Mouse (Mus musculus) embryonic facial prominence, embryonic 13.5 days (tissue): ENCODE data around the gene Lyrm7. TPM values are rescaled to one million over a fixed set of nuclear protein-coding genes. Genes with fewer than 3 reads are reported as not detected.

Source experiments
- ATAC-seq: fragments of 200-750 bp; cut with Nextera tagmentation; 2 replicates; pipeline ENCODE4 v1.8.0; 2017; ENCODE audit warnings: low read depth; ENCODE audit not compliant: insufficient number of reproducible peaks, insufficient read depth, low FRiP score, low TSS enrichment
- H3K27ac ChIP-seq: fragments of 300-500 bp; sonication (generic); 2 replicates; pipeline ENCODE4 v1.5.1; 2015; ENCODE audit warnings: moderate library complexity, mild to moderate bottlenecking, inconsistent platforms
- H3K27me3 ChIP-seq: fragments of 300-500 bp; sonication (generic); 2 replicates; pipeline ENCODE4 v1.6.1; 2015; ENCODE audit warnings: mild to moderate bottlenecking, inconsistent platforms
- H3K36me3 ChIP-seq: fragments of 300-500 bp; sonication (generic); 2 replicates; pipeline ENCODE4 v1.6.1; 2015; ENCODE audit warnings: mild to moderate bottlenecking, inconsistent platforms
- H3K4me1 ChIP-seq: fragments of 300-500 bp; sonication (generic); 2 replicates; pipeline ENCODE4 v1.6.1; 2015; ENCODE audit warnings: inconsistent platforms
- H3K4me2 ChIP-seq: fragments of 300-500 bp; sonication (generic); 2 replicates; pipeline ENCODE4 v1.6.1; 2015; ENCODE audit warnings: moderate library complexity, mild to moderate bottlenecking, inconsistent platforms
- H3K4me3 ChIP-seq: fragments of 300-500 bp; sonication (generic); 2 replicates; pipeline ENCODE4 v1.5.1; 2015; ENCODE audit warnings: mild to moderate bottlenecking, inconsistent platforms
- H3K9ac ChIP-seq: fragments of 300-500 bp; sonication (generic); 2 replicates; pipeline ENCODE4 v1.6.1; 2015; ENCODE audit warnings: mild to moderate bottlenecking, inconsistent platforms
- H3K9me3 ChIP-seq: fragments of 300-500 bp; sonication (generic); 2 replicates; pipeline ENCODE4 v1.6.1; 2016; ENCODE audit warnings: inconsistent platforms
- WGBS: fragments of 180-500 bp; shearing (Covaris S2); methylation state at CpG from one replicate; pipeline ENCODE4 v1.1.7; 2015; ENCODE audit warnings: mixed read lengths; 5-methylcytosine and 5-hydroxymethylcytosine counted together
- polyA plus RNA-seq: library from polyadenylated mRNA; unstranded; fragments of >200 nt; fragmentation: Nextera tagmentation; extraction: Ambion mirVana; gene quantifications from 2 replicates; pipeline ENCODE4 v1.2.1, GENCODE M21; 2015

The Lyrm7 gene
- polyA plus RNA-seq, 1 experiment from 2014 or later, result 10.3 TPM

DNA sequence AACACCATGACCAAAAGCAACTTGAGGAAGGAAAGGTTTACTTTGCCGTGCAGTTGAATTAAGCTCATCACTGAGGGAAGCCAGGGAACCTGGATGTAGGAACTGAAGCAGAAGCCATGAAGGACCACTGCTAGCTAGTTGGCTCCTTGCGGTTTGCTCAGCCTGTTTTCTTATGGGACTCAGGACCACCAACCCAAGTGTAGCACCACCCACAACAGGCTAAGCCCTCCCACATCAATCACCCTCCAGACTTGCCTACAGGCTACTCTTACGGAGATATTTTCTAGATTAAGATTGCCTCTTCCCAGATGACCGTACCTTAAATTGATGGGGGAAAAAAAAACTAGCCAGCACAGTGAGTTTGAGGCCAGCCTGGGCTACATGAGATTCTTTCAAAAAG lies 48.4 kb downstream of the Lyrm7 start:
- no peaks in the 10 kb centered on the region for H3K27me3 ChIP-seq
- no peaks in the 10 kb centered on the region for H3K4me1 ChIP-seq
- no peak for ATAC-seq
- no peak overlapping the region for H3K9ac ChIP-seq
- H3K4me2 ChIP-seq, result no peak overlapping the region
- no peaks in the 10 kb centered on the region for H3K36me3 ChIP-seq
- H3K4me3 ChIP-seq, result no peak overlapping the region
- 63% methylated on average over 4 of the region's 4 CpGs for WGBS
- H3K9me3 ChIP-seq, result no peaks in the 10 kb centered on the region
- no peak overlapping the region for H3K27ac ChIP-seq

DNA sequence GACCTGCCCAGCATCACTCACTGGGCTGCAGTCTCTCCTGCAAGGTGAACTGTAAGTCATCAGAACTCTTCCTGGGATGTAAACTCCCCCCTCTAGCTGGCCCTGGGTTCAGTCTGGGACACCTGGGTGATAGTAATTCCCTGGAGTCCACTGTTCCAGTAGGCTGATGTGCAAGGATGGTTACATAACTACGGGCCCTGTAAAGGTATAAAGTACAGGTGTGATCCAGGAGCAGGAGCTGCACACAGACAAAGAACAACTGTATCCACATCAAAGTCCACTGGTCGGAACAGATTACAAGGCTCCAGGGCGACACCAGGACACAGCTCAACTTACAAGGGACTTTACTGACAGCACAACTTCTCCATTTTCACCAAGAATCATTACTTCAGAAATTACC lies 49.7 kb downstream of the Lyrm7 start:
- Histone ChIP-seq H3K9me3 (no peaks in the 10 kb centered on the region), H3K4me1 (no peaks in the 10 kb centered on the region), H3K27ac (no peak overlapping the region), H3K36me3 (no peaks in the 10 kb centered on the region), H3K9ac (no peak overlapping the region), H3K4me2 (no peak overlapping the region), H3K27me3 (no peaks in the 10 kb centered on the region), H3K4me3 (no peak overlapping the region)
- ATAC-seq, result no peak
- 45% methylated on average over 3 of the region's 3 CpGs for WGBS

DNA sequence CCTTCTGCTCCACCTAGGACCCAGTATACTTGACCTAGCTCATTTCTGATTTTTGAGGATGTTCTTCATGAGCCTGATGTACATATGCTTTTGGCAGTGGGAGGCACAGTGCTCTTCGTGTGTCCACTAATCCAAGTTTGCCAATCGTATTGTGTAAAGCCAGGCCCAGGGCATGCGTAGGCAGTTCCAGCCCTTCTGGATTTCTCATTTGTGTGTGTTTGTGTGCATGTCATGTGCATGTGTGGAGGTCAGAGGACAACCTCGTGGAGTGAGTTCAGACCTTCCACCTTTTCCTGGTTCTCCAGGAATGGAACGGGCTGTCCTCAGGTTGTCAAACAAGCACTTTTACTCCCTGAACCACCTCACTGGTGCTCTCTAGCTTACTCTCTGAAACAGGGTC lies 51.1 kb downstream of the Lyrm7 start:
- H3K4me1 ChIP-seq, result no peaks in the 10 kb centered on the region
- no peaks in the 10 kb centered on the region for H3K27me3 ChIP-seq
- no peak for ATAC-seq
- H3K36me3 ChIP-seq, result no peaks in the 10 kb centered on the region
- no peaks in the 10 kb centered on the region for H3K9me3 ChIP-seq
- H3K9ac ChIP-seq, result no peak overlapping the region
- H3K4me3 ChIP-seq, result no peak overlapping the region
- H3K27ac ChIP-seq, result no peak overlapping the region
- no peak overlapping the region for H3K4me2 ChIP-seq
- 87% methylated on average over 5 of the region's 5 CpGs for WGBS

DNA sequence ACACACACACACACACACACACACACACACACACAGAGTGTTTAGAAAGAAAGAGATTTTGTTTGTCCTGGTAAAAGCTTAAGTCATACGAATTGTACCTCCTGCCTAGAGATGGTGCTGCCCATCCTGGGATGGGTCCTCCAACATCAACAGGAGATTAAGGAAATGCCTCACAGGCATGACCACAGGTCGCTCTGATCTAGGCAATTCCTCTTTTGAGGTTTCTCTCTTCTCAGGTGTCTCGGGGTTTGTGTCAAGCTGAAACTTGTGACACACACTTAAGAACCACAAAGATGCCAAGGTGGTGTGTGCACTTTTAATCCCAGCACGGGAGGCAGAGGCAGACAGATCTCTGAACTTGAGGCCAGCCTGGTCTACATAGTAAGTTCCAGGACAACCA lies 52.5 kb downstream of the Lyrm7 start:
- no peak overlapping the region for H3K4me3 ChIP-seq

DNA sequence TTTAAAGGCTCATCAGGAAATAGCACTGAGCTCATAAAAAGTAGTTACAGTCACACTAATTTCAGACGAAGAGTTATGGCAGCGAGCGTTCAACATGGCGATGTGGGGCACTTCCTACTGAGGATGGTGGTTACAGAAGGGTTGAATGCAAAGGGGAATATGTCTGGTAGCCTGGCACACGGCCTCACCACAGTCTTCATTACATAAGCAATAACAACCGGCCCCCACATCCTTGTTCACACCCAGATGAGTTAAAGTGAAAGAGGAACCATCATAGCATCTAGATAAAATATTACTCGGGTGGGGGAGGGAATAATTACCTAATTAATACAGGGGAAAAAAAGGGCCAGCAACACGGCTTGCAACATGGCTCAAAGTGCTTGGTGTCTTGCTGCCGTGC lies 53.0 kb downstream of the Lyrm7 start:
- H3K36me3 ChIP-seq, result no peaks in the 10 kb centered on the region
- no peak overlapping the region for H3K4me3 ChIP-seq
- WGBS, result 78% methylated on average over 9 of the region's 9 CpGs
- H3K9me3 ChIP-seq, result no peaks in the 10 kb centered on the region
- no peak for ATAC-seq
- H3K9ac ChIP-seq, result no peak overlapping the region
- no peaks in the 10 kb centered on the region for H3K27me3 ChIP-seq
- H3K4me2 ChIP-seq, result no peak overlapping the region
- no peaks in the 10 kb centered on the region for H3K4me1 ChIP-seq
- no peak overlapping the region for H3K27ac ChIP-seq

More for the DNA sequence above, 52.5 kb downstream of the Lyrm7 start:
- H3K27me3 ChIP-seq, result no peaks in the 10 kb centered on the region
- no peak for ATAC-seq
- H3K27ac ChIP-seq, result no peak overlapping the region
- H3K9ac ChIP-seq, result no peak overlapping the region
- no peaks in the 10 kb centered on the region for H3K9me3 ChIP-seq
- no peaks in the 10 kb centered on the region for H3K4me1 ChIP-seq
- no peak overlapping the region for H3K4me2 ChIP-seq
- no peaks in the 10 kb centered on the region for H3K36me3 ChIP-seq
- WGBS, result 71% methylated on average over 4 of the region's 4 CpGs

DNA sequence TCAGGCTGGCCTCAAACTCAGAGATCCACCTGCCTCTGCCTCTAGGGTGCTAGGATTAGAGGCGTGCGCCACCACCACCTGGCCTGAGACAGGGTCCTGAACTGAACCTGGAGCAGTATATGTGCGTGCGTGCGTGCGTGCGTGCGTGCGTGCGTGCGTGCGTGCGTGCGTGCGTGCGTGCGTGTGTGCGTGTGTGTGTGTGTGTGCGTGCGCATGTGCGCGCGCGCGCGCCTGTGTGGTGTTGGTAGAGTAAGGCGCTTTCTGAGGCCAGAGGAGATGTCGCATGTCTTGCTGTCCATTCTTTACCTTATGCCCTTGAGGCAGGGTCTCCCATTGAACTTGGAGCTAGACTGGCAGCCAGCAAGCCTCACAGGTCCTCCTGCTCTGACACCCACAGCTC lies 53.8 kb downstream of the Lyrm7 start:
- H3K36me3 ChIP-seq, result no peaks in the 10 kb centered on the region
- H3K4me3 ChIP-seq, result no peak overlapping the region
- H3K27ac ChIP-seq, result no peak overlapping the region
- H3K27me3 ChIP-seq, result no peaks in the 10 kb centered on the region
- H3K4me2 ChIP-seq, result no peak overlapping the region
- 89% methylated on average over 28 of the region's 28 CpGs for WGBS
- ATAC-seq, result no peak
- no peaks in the 10 kb centered on the region for H3K9me3 ChIP-seq
- no peaks in the 10 kb centered on the region for H3K4me1 ChIP-seq
- no peak overlapping the region for H3K9ac ChIP-seq

DNA sequence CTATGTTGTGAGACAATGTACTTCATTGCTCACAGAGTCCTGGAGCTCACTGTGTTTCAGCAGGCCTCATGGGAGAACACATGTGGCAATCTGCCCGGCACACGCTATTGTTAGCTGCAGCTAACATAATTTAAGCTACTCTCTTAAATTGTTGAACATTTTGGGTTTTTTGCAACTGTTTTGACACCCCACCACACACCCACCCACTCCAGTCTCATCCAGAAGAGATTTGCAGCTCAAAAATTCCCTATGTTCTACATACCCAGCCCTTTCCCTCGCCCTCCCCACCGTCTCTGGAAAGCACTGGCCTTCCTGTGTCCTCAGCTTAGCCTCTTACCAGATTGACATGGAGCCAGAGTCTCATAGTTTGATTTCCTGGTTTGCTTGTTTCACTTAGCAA lies 55.5 kb downstream of the Lyrm7 start:
- 79% methylated on average over 4 of the region's 4 CpGs for WGBS
- H3K4me1 ChIP-seq, result no peaks in the 10 kb centered on the region
- H3K4me3 ChIP-seq, result no peak overlapping the region
- no peak overlapping the region for H3K9ac ChIP-seq
- H3K27me3 ChIP-seq, result no peaks in the 10 kb centered on the region
- H3K4me2 ChIP-seq, result no peak overlapping the region
- H3K9me3 ChIP-seq, result no peaks in the 10 kb centered on the region
- H3K36me3 ChIP-seq, result no peaks in the 10 kb centered on the region
- H3K27ac ChIP-seq, result no peak overlapping the region
- no peak for ATAC-seq

DNA sequence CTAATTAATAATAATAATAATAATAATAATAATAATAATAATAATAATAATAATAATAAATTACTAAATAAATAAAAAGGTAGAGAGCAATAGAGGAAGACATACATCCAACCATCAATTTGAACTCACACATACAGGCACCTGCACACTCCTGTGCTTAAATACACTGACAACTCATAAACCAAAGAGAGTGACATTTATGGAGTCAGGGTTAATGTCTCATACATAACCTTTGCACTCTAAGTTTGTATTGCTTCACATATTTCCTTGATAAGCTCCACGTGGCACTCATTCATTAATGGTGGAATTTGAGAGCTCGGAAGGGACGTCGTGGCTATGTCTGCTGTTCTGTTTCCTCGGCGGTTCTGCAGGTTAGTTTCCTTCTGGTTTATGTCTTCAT lies 58.1 kb downstream of the Lyrm7 start:
- no peak for ATAC-seq
- Histone ChIP-seq H3K36me3 (no peaks in the 10 kb centered on the region), H3K9ac (no peak overlapping the region), H3K4me1 (no peaks in the 10 kb centered on the region), H3K27ac (no peak overlapping the region), H3K27me3 (no peaks in the 10 kb centered on the region), H3K4me3 (no peak overlapping the region), H3K9me3 (no peaks in the 10 kb centered on the region), H3K4me2 (no peak overlapping the region)
- WGBS, result 57% methylated on average over 6 of the region's 6 CpGs

DNA sequence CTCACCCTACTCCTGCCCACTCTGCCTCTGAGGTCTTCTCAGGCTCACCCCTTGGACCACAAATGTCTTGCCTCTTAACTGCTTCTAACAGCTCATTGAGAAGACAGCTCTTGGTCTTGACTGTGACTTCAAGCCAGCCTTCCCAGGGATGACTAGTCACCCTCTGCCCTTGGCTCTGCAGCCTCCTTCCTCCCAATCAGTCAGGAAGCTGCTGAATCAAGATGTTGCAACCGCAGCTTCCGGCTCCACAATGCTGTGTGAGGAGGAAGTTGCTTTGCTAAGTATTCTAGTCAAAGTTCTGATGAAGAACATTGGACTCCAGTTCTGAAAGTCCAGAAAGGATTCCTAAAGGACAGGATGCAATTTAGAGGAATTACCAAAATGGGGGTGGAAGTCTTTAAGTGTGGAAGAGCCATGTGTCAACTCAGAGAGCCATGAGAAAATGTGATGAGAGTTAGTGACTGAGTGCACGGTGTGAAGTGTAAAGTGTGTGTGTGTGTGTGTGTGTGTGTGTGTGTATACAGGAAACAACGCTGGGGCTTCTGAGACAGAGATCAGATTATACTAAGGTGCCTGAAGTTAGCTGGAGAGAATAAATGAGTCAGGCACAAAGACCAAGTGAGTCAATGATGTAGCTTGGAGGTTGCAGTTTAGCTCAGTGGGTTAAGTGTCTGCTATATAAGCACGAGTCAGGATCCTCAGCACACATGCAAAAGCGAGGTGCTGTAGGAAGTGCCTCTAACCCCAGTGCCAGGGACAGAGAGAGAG lies 58.7 kb downstream of the Lyrm7 start:
- Histone ChIP-seq H3K27ac (no peak overlapping the region), H3K4me3 (no peak overlapping the region), H3K4me1 (no peaks in the 10 kb centered on the region), H3K9ac (no peak overlapping the region), H3K36me3 (no peaks in the 10 kb centered on the region), H3K4me2 (no peak overlapping the region), H3K9me3 (no peaks in the 10 kb centered on the region), H3K27me3 (no peaks in the 10 kb centered on the region)
- no peak for ATAC-seq
- 68% methylated on average over 6 of the region's 6 CpGs for WGBS

DNA sequence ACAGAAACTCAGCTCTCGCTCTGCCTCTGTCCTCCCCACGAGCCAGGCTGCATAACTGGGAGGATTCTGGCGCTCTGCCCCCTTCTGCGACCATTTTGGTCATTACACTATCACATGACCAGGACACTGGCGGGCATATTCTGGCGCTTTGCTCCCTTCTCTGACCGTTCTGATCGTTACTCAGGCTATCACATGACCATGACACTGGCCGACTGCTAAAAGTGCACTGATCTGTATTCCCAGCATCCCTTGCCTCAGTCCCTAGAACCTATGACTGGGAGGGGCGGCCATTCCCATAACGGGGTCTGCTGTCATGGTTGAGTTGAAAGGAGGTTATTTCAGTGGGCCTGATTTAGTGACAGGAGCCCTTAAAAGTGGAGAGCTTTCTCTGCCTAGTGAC lies 64.2 kb downstream of the Lyrm7 start:
- Histone ChIP-seq H3K4me3 (no peak overlapping the region), H3K4me1 (no peaks in the 10 kb centered on the region), H3K36me3 (no peaks in the 10 kb centered on the region), H3K9ac (no peak overlapping the region), H3K4me2 (no peak overlapping the region), H3K27me3 (no peaks in the 10 kb centered on the region), H3K27ac (no peak overlapping the region), H3K9me3 (no peaks in the 10 kb centered on the region)
- 78% methylated on average over 11 of the region's 11 CpGs for WGBS
- no peak for ATAC-seq

DNA sequence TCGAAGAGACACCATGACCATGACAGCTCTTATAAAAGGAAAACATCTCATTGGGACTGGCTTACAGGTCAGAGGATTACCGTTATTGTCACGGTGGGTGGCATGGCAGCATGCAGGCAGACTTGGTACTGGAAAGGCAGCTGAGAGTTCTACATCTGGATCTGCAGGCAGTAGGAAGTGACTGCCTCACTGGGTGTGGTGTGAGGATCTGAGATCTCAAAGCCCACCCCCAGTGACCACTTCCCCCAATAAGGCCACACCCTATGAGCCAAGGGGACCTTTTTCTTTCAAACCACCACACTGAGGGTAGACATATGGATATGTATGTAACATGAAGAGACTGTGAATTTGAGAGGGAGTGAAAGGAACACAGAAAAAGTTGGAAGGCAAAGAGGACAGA lies 66.0 kb downstream of the Lyrm7 start:
- Histone ChIP-seq H3K9me3 (no peaks in the 10 kb centered on the region), H3K4me3 (no peak overlapping the region), H3K27ac (no peak overlapping the region), H3K27me3 (no peaks in the 10 kb centered on the region), H3K9ac (no peak overlapping the region), H3K4me2 (no peak overlapping the region), H3K36me3 (no peaks in the 10 kb centered on the region), H3K4me1 (no peaks in the 10 kb centered on the region)
- 88% methylated on average over 3 of the region's 3 CpGs for WGBS
- ATAC-seq, result no peak

DNA sequence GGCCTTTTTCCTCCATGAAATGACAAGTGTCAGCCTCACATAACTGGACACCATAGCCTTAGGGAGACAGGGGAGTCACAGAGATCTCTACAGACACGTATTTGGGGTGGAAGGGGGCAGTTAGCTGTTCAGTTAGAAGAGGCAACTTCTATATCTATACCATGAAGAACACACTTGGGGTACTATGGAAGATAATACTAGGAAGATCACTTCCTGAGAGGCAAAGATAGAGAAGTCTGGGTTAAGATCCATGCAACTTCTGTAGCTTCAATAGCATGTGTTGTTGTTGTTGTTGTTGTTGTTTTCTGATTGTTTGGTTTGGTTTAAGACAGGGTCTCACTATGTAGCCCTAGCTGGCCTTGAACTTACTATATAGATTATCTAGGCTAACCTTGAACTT lies 67.5 kb downstream of the Lyrm7 start:
- Histone ChIP-seq H3K4me1 (no peaks in the 10 kb centered on the region), H3K36me3 (no peaks in the 10 kb centered on the region), H3K27me3 (no peaks in the 10 kb centered on the region), H3K9me3 (no peaks in the 10 kb centered on the region), H3K9ac (no peak overlapping the region), H3K27ac (no peak overlapping the region), H3K4me2 (no peak overlapping the region), H3K4me3 (no peak overlapping the region)
- ATAC-seq, result no peak
- WGBS, result 56% methylated on average over 1 of the region's 1 CpGs
